Mouse (Mus musculus) spleen, adult 2 months (tissue): ENCODE data around the gene Zfp771.

ENCODE experiments used
- CTCF ChIP-seq: fragments of 200-500 bp; IDR thresholded peaks from 2 replicates; pipeline ENCODE4 v1.5.1; 2011; ENCODE audit warnings: mild to moderate bottlenecking, inconsistent platforms; ENCODE audit not compliant: insufficient read depth, insufficient read length, insufficient replicate concordance; ENCODE audit errors: extremely low read depth
- POLR2A ChIP-seq: fragments of 200-500 bp; IDR thresholded peaks from 2 replicates; pipeline ENCODE4 v1.6.1; 2011; ENCODE audit warnings: low read depth, low read length, inconsistent platforms

DNA sequence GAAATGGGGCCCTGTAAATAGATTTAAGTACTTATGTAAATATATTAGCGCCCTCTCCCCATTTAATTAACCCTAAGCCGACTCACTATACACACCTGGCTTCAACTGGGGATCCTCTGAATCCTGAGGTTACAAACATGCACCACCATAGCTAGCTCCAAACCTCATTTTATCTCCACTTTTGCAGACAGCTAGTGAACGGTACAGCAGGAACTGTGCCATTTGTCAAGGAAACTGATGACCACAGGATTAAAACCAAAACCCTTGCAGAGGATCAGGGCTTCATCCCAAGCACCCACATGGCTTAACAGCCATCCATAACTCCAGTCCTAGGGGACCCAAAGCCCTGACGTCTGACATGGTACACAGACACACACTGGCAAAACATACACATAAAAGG, 10.9 kb downstream of the Zfp771 start:
- no peak for TF ChIP-seq CTCF
- TF ChIP-seq POLR2A, result no peak
